Mouse (Mus musculus) inflammation-experienced regulatory T-cells (primary cell): ENCODE measurements around the gene Olfr53. TPM values are rescaled to one million over a fixed set of nuclear protein-coding genes. Genes with fewer than 3 reads are reported as not detected.

Experiments
- polyA plus RNA-seq, 2 experiments: library from polyadenylated mRNA; unstranded; fragments of 100-300 nt; shearing (Covaris generic); gene quantifications; one replicate each; pipeline ENCODE4 v1.2.1; 2017

Olfr53 gene
- not detected for polyA plus RNA-seq

DNA sequence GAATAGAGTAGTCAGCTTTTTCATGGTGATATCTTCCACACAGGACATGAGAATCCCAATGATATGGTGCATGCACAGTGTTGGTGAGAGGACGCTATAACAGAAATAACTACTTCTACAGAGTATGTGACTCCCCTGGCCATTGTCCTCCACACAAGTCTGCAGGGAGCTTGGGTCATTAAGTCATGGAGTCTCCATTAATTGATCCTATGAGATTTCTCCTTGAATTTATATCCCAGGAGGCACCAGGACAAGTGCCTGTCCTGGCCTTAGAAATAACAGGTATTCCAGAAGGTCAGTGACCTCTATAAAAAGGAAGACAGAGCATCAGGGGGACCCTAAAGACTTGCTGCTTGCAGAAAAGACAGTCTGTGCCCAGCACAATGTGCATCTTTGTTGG, at the start of gene Olfr53:
TSS of gene Olfr53 (plus strand) at position 301 of the 400 bp plus-strand sequence.

DNA sequence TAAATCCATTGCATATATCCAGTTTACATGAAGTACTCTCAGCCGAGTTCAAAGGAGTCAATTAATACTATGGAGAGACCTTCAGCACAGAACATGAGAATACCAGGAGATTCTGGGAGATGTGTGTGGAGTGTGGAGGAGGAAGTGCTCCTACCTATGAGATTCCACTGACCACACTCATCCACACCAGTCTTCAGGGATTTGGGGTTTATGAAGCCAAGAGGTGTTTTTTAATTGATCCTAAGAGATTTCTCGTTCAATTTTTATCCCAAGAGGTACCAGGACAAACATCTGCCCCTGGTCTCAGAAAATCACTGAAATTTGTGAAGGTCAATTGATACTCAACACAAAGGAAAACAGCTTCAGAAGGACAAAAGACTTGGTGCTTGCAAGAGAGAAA, 45.3 kb upstream of the Olfr53 start, which contains the start of gene Olfr46:
TSS of gene Olfr46 (plus strand) at position 301 of the 400 bp plus-strand sequence.

DNA sequence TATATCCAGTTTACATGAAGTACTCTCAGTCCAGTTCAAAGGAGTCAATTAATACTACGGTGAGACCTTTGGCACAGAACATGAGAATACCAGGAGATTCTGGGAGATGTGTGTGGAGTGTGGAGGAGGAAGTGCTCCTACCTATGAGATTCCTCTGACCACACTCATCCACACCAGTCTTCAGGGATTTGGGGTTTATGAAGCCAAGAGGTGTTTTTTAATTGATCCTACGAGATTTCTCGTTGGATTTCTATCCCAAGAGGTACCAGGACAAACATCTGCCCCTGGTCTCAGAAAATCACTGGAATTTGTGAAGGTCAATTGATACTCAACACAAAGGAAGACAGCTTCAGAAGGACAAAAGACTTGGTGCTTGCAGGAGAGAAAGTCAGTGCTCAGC, 17.6 kb upstream of the Olfr53 start, which contains the start of gene Olfr61:
TSS of gene Olfr61 (plus strand) at position 301 of the 400 bp plus-strand sequence.

DNA sequence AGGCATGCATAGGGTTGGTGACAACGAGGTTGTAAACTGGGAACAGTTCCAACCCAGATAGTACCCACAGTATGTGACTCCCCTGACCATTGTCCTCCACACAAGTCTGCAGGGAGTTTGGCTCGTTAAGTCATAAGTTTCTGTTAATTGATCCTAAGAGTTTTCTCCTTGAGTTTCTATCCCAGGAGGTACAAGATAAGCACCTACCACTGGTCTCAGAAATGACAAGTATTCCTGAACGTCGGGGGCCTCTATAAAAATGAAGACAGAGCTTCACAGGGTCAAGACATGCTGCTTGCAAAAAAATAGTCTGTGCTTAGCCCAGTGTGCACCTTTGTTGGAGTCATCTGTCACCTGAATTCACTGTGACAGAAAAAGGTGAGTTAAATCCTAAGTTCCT, 13.4 kb downstream of the Olfr53 start, which contains the start of gene Olfr539:
TSS of gene Olfr539 (plus strand) at position 301 of the 400 bp plus-strand sequence.

DNA sequence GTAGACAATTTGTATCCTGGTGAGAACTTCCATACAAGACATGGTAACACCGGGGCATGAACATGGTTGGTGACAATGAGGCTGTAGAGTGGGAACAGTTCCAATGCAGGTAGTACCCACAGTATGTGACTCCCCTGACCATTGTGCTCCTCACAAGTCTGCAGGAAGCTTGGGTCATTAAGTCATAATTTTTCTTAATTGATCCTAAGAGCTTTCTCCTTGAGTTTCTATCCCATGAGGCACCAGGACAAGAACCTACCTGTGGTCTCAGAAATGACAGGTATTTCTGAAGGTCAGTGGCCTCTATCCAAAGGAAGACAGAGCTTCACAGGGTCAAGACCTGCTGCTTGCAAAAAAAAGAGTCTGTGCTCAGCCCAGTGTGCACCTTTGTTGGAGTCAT, 35.4 kb downstream of the Olfr53 start, which contains the start of gene Olfr45:
TSS of gene Olfr45 (plus strand) at position 301 of the 400 bp plus-strand sequence.

DNA sequence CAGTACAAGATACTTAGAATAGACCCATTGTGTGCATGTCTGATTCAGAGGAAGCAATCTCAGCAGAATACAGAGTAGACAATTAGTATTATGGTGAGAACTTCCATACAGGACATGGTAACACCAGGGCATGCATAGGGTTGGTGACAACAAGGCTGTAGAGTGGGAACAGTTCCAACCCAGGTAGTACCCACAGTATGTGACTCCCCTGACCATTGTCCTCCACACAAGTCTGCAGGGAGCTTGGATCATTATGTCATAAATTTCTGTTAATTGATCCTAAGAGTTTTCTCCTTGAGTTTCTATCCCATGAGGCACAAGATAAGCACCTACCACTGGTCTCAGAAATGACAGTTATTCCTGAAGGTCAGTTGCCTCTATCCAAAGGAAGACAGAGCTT, 50.7 kb downstream of the Olfr53 start, which contains the start of gene Olfr541:
TSS of gene Olfr541 (plus strand) at position 301 of the 400 bp plus-strand sequence.

Other genes starting within 250 kb of the Olfr53 start
- under 1 TPM; 0.05 to 0.76 TPM for gene Olfr531, start 243.5 kb upstream of the Olfr53 start, polyA plus RNA-seq
- 1 to 10 TPM in 1 of 2 experiments, under 1 TPM in 1; 0.29 to 1.4 TPM for gene Olfr532, start 224.8 kb upstream of the Olfr53 start, polyA plus RNA-seq
- gene Olfr533, start 183.1 kb upstream of the Olfr53 start, polyA plus RNA-seq = under 1 TPM in 1 of 2 experiments, not detected in 1; 0.67 TPM
- under 1 TPM in 1 of 2 experiments, not detected in 1; 0.04 TPM for gene Olfr535, start 162.2 kb upstream of the Olfr53 start, polyA plus RNA-seq
- not detected for gene Olfr536, start 139.1 kb upstream of the Olfr53 start, polyA plus RNA-seq
- not detected for gene Olfr538, start 78.6 kb upstream of the Olfr53 start, polyA plus RNA-seq
- gene Olfr46, start 45.2 kb upstream of the Olfr53 start, polyA plus RNA-seq = under 1 TPM; 0.06 to 0.12 TPM
- gene Olfr61, start 17.5 kb upstream of the Olfr53 start, polyA plus RNA-seq = not detected
- gene Olfr539, start 13.5 kb downstream of the Olfr53 start, polyA plus RNA-seq = under 1 TPM; 0.08 to 0.70 TPM
- under 1 TPM; 0.04 to 0.20 TPM for gene Olfr45, start 35.5 kb downstream of the Olfr53 start, polyA plus RNA-seq
- under 1 TPM in 1 of 2 experiments, not detected in 1; 0.84 TPM for gene Olfr541, start 50.8 kb downstream of the Olfr53 start, polyA plus RNA-seq
- gene Cyp2e1, start 117.3 kb downstream of the Olfr53 start, polyA plus RNA-seq = under 1 TPM; 0.10 to 0.18 TPM
- under 1 TPM in 1 of 2 experiments, not detected in 1; 0.18 TPM for gene Syce1, start 141.4 kb downstream of the Olfr53 start, polyA plus RNA-seq
- gene Zfp941, start 175.7 kb downstream of the Olfr53 start, polyA plus RNA-seq = 1 to 10 TPM in 1 of 2 experiments, under 1 TPM in 1; 0.46 to 1.9 TPM
- gene Urah, start 188.6 kb downstream of the Olfr53 start, polyA plus RNA-seq = under 1 TPM in 1 of 2 experiments, not detected in 1; 0.58 TPM
- gene Scgb1c1, start 199.1 kb downstream of the Olfr53 start, polyA plus RNA-seq = not detected
- under 1 TPM in 1 of 2 experiments, not detected in 1; 0.28 TPM for gene Odf3, start 201.4 kb downstream of the Olfr53 start, polyA plus RNA-seq
- gene Gm45785, start 209.9 kb downstream of the Olfr53 start, polyA plus RNA-seq = under 1 TPM in 1 of 2 experiments, not detected in 1; 0.54 TPM
- 100 to 1,000 TPM; 114 to 152 TPM for gene Ric8a, start 210.5 kb downstream of the Olfr53 start, polyA plus RNA-seq
- gene Bet1l, start 211.1 kb downstream of the Olfr53 start, polyA plus RNA-seq = 10 to 100 TPM; 41.3 to 51.5 TPM
- 100 to 1,000 TPM; 186 to 193 TPM for gene Psmd13, start 235.5 kb downstream of the Olfr53 start, polyA plus RNA-seq
- gene Sirt3, start 235.9 kb downstream of the Olfr53 start, polyA plus RNA-seq = 10 to 100 TPM in 1 of 2 experiments, 1 to 10 TPM in 1; 8.7 to 11.6 TPM